Mouse (Mus musculus) G1E (cell line): Measurements from ENCODE around the gene Dctpp1.

Experiments used
- CTCF ChIP-seq: IDR thresholded peaks from 2 replicates; pipeline ENCODE4 v1.5.1; 2012; ENCODE audit warnings: low read depth, low read length, inconsistent platforms, mixed read lengths
- GATA1 ChIP-seq: IDR thresholded peaks from 2 replicates; pipeline ENCODE4 v1.6.1; 2012; ENCODE audit warnings: borderline replicate concordance, low read length, inconsistent platforms, mixed read lengths
- GATA2 ChIP-seq: IDR thresholded peaks from 2 replicates; pipeline ENCODE4 v1.6.1; 2012; ENCODE audit warnings: low read depth, low read length, inconsistent platforms, borderline replicate concordance
- POLR2AphosphoS5 ChIP-seq: IDR thresholded peaks from 2 replicates; pipeline ENCODE4 v1.6.1; 2012; ENCODE audit warnings: low read depth, low read length, inconsistent platforms; ENCODE audit not compliant: insufficient replicate concordance
- TAL1 ChIP-seq: conservative IDR thresholded peaks from 2 replicates; pipeline ENCODE4 v1.6.1; 2012; ENCODE audit warnings: low read depth, low read length, inconsistent platforms, mixed read lengths

GRCm38 (mm10) chr7:127225147-127225995 lies 35.1 kb downstream of the Dctpp1 start:
- no peak for TF ChIP-seq CTCF
- peak; percentile 61 for TF ChIP-seq TAL1
- TF ChIP-seq GATA1, result no peak
- no peak for TF ChIP-seq POLR2AphosphoS5
- no peak for TF ChIP-seq GATA2
